ENCODE assay signal across 16 mouse cellular contexts in genomic region chr6:82744553-82744952, GRCm38 (mm10).
"Had no signal": no experiment of that assay in that cellular context is flagged by ENCODE, and none has a peak within 500 bp of the region (broad histone marks: within the 10 kb centered on the region; RNA-seq: fewer than 3 reads in every experiment).

No protein-coding gene starts in this region.

- H3K4me1 ChIP-seq: limb, embryonic 10.5 days; limb, embryonic 13.5 days had no signal

- H3K27ac ChIP-seq: limb, embryonic 10.5 days; limb, embryonic 13.5 days; liver, embryonic 13.5 days had no signal

- H3K4me3 ChIP-seq: limb, embryonic 10.5 days; limb, embryonic 13.5 days; liver, embryonic 13.5 days had no signal

- H3K9me3 ChIP-seq: limb, embryonic 10.5 days; limb, embryonic 13.5 days; liver, embryonic 13.5 days had no signal

- H3K27me3 ChIP-seq: limb, embryonic 13.5 days; liver, embryonic 13.5 days had no signal

- H3K9ac ChIP-seq: limb, embryonic 13.5 days; liver, embryonic 13.5 days had no signal

- DNase-seq: kidney, adult 9 months; kidney, postnatal 14 days; kidney, postnatal 4 days; liver; liver, embryonic 13.5 days; lung, adult 2 months; lung, postnatal 14 days; lung, postnatal 4 days; midbrain, embryonic 14.5 days; right cerebral cortex, adult 18-20 months; right cerebral cortex, postnatal 14 days; right cerebral cortex, postnatal 4 days; thymus, postnatal 36 days had no signal

- H3K4me2 ChIP-seq: limb, embryonic 13.5 days; liver, embryonic 13.5 days; midbrain, embryonic 11.5 days had no signal
